Mouse (Mus musculus): ENCODE measurements at regions not wholly inside any gene's neighbourhood (a gene's known extent, or its start where the extent isn't known, plus 50 kb on each side); places are given as distances from the start of the nearest gene placed in this dataset.
A peak's percentile ranks its signal among the peaks of the same experiment; 100 is the strongest.

DNA sequence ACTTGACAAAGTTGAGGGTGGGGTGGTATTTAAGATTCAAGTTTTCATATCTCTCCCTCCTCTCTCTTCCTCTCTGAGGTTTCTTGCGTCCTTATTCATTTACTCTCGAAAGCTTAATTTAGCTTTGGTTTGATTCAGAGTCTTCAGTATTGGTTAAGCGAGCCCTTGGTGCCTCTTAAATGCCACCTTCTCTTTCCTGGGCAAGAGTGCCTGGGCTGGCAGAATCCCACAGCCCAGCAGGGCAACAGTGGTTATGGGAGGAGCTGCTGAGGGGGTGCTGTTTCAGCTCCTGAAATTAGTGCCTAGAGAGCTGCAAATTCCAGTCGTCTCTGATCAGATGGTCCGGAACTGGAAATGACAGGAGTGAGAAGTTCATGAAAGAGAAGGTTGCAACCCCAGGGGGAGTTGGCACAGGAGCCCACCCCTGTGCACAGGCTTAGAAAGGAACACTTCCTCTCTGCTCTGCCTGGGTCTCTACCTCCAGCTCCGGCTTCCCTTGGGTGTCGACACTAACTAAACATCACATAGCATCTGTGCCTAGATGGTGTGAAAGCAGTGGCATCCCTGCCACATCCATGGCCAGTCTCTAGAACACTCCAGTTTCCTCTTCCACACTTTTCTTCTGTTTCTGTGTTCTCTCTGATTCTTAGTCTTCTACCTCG is 125.2 kb upstream of the Tent5a start:
- DNase-seq (ENCODE audit: low spot score in 2 of 2), result no peak

GRCm38 (mm10) chr9:85451349-85451748 is 124.2 kb upstream of the Tent5a start:
- no peak for DNase-seq (ENCODE audit: low spot score in 2 of 2)

DNA sequence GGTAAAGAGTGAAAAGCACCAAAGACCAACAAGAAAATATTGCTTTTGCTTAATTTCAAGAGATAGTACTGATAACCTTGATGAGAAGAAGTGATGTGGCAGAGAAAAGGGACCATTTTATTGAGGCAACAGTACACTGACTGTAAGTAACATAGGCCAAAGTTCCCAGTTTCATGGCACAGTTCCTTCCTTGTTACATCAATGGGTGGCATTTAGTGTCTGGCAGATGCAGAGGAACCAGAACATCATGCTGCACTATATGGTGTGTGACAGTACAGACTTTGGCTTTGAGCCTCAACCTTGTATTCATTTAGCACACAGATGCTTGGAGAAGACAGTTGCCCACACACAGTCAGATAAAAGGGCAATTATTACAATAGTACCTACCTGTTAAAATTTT is 123.7 kb upstream of the Tent5a start:
- DNase-seq (ENCODE audit: low spot score in 2 of 2), result no peak

DNA sequence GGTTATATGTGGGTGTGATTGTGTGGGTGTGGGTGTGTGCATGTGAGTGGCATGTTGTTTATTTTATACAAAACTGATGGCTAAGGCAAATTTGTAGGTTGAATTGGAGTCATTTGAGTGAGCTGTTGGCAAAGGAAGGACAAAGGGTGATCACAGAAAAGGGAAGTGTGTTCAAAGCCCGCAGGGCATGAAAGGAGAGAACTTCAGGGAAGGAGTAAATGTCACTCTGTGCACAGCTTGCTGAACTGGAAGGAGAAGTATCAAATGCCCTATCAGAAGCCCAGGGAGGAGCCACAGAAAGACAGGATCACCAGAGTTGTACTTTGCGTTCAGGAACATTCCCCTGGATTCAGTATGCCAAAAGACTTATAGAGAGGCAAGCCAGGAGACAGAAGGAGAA is 122.3 kb upstream of the Tent5a start:
- no peak for DNase-seq (ENCODE audit: low spot score in 2 of 2)

GRCm38 (mm10) chr9:85442761-85443505 is 115.8 kb upstream of the Tent5a start:
- DNase-seq (ENCODE audit: low spot score in 2 of 2), result no peak

- DNase-seq (ENCODE audit: low spot score in 2 of 2), result no peak
These were observed 112.5 kb upstream of the Tent5a start for GRCm38 (mm10) chr9:85439664-85440063.

GRCm38 (mm10) chr9:85432220-85432619 is 105.1 kb upstream of the Tent5a start:
- DNase-seq (ENCODE audit: low spot score in 2 of 2), result no peak

DNA sequence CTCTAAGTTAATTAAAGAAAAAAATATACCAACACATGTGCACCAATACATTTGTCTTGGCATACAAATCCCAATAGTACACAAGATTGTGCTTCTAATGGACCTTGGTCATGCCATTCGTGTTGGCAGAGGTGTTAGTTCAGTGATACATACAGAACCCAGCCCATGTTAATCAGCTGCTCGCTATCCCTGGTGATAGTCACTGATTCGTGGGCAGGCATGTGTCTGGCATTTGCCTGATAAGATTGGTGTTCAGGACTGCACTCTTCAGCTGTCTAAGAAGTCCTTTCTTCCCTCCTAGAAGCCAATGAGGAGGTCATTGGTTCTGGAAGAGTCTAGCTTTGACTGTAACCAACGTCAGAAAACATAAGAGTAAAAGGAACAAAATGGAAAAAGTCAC is 99.7 kb upstream of the Tent5a start:
- DNase-seq (ENCODE audit: low spot score in 2 of 2), result no peak

DNA sequence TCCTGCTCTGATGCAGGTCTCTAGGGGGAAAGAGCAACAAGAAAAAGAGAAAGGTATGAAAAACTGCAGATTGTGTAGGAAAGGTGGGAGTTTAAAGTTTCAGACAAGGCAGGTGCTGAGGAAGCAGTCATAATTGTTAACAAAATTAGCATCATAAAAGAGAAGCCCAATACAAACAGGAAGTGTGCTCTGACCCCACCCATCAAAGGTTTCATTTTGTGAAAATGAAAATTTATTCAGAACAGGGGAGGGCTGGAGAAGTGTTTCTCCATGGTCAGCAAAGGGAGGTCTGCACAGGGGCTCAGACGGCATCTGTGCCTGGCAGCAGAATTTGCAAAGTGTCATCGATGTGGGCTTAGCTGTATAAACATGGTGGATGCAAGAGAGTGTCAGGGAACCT is 96.8 kb upstream of the Tent5a start:
- no peak for DNase-seq (ENCODE audit: low spot score in 2 of 2)

GRCm38 (mm10) chr9:85414391-85414790 is 87.2 kb upstream of the Tent5a start:
- DNase-seq (ENCODE audit: low spot score in 2 of 2), result no peak

DNA sequence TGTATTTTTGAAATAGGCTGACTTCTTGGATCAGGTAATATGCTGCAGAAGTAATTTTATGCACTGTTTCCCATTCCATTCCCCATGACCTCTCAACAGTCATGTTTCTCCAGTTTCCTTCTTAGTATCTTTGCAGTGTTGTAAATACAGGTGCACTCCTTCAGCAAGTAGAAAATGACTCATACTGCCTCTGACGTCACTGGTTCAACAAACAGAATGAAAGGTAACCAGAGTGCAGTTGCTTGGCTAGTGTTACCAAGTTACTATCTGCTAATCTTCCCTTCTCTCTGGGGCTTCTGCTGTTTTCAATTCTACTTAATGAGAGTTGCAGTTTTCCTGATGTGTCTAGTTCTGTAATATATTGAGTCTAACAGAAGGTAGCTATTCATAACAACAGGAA is 86.7 kb upstream of the Tent5a start:
- DNase-seq (ENCODE audit: low spot score in 2 of 2), result no peak

- DNase-seq (ENCODE audit: low spot score in 2 of 2), result peak; percentile 61 to 71
These were observed 83.6 kb upstream of the Tent5a start for GRCm38 (mm10) chr9:85410643-85411296.

GRCm38 (mm10) chr9:85409974-85410506 is 82.9 kb upstream of the Tent5a start:
- no peak for DNase-seq (ENCODE audit: low spot score in 2 of 2)

GRCm38 (mm10) chr9:85408461-85408860 is 81.3 kb upstream of the Tent5a start:
- DNase-seq (ENCODE audit: low spot score in 2 of 2), result no peak

GRCm38 (mm10) chr9:85407592-85407991 is 80.4 kb upstream of the Tent5a start:
- DNase-seq (ENCODE audit: low spot score in 2 of 2), result no peak

DNA sequence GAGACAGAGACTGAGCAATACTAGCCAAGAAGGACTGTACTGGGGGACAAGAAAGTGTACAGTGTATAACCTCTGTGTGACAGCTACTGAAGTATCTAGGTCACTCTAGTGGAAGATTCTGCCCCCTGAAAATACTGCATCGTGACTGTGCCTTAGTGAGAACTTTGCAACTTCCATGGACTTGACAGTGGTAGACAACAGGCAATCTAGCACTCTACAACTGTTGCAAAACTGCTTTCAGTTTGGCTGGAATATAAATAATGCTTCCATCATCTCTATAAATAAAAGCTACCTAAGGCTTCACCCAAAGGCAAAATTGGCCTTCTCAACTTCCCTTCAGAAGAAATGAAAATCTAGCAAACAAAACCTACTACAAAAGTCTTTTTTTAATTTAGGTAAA is 74.6 kb upstream of the Tent5a start:
- DNase-seq (ENCODE audit: low spot score in 2 of 2), result no peak

DNA sequence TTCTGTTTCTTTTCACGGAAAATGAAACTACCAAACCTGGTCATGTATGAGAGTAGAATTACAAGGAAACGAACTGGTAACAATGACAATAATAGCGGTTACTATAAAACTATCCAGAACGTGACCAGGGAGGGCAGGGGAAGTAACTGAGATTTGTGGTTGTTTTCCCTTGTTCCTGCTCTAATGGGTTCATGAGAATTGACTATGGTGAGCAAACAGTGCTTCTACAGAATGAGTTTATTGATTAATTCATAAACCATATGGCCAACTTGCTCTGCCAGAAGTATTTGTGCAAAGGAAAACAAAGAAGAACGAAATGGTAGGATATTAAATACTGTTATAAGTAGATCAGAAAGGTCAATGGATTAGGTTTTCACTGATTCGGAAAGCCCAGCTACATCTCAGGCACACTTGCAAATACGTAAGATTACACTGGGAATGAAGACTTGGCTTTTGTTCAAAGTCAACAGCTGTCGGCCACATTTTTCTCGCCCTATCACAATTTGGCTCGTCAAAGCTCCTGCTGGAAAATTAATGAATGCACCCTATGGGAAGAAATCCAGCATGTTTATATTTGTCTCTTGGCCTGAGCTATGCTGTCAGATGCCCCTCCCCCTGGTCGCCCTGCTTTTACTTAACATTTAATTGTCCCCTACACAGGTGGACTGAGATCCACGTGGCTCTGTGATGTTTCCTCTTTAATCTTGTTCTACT is 73.6 kb upstream of the Tent5a start:
- DNase-seq (ENCODE audit: low spot score in 2 of 2), result no peak

DNA sequence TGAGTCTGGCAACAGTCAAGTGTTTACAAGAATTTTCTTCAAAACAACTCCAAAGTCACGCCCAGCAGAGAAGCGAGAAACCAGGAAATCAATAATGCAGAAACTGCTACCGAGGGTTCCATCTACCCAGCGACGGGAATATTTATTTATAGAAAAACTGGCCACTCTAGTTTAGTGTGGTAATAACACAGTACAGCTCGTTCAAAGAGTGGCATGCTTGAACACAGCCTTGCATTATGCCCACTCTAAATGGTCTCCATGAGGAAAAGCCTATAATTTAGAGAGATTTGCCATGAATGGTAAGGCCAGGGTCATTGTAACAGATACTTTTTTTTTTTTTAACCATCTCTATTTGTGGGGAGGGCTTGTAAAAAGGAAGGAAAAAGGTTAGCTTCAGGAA is 67.8 kb upstream of the Tent5a start:
- no peak for DNase-seq (ENCODE audit: low spot score in 2 of 2)

GRCm38 (mm10) chr9:85391283-85391682 is 64.1 kb upstream of the Tent5a start:
- no peak for DNase-seq (ENCODE audit: low spot score in 2 of 2)

GRCm38 (mm10) chr9:85388775-85389393 is 61.7 kb upstream of the Tent5a start:
- DNase-seq (ENCODE audit: low spot score in 2 of 2), result no peak

GRCm38 (mm10) chr9:85382413-85382812 is 55.3 kb upstream of the Tent5a start:
- DNase-seq (ENCODE audit: low spot score in 2 of 2), result no peak

Data from layer of hippocampus, adult 8-10 months (tissue).